Mouse (Mus musculus): ENCODE measurements around the gene Dmtf1. TPM values are rescaled to one million over a fixed set of nuclear protein-coding genes. Genes with fewer than 3 reads are reported as not detected.

Dmtf1 gene
- polyA plus RNA-seq, 1 experiment from 2014 or later, result 10.2 TPM

GRCm38 (mm10) chr5:9114162-9114561 is 47.4 kb downstream of the Dmtf1 start:
- Histone ChIP-seq H3K4me3 (ENCODE audit: low read depth, low read length) (no peak overlapping the region), H3K4me2 (ENCODE audit: low read depth, low read length) (no peak overlapping the region), H3K4me1 (ENCODE audit: control insufficient read depth, low read depth, low read length) (no peaks in the 10 kb centered on the region), H3K27me3 (ENCODE audit: control insufficient read depth, insufficient read depth, low read depth, low read length) (no peaks in the 10 kb centered on the region), H3K9ac (ENCODE audit: low read depth, low read length) (no peak overlapping the region), H3K9me3 (replicated peaks; ENCODE audit: control insufficient read depth, low read length) (no peaks in the 10 kb centered on the region), H3K36me3 (ENCODE audit: control insufficient read depth, insufficient read depth) (peaks cover 5% of the 10 kb centered on the region; the same call in 1 of the 2 replicates), H3K27ac (ENCODE audit: low read length) (no peak overlapping the region)
- WGBS (ENCODE audit: insufficient replicate concordance), result 47% methylated on average over 6 of the region's 6 CpGs
- ATAC-seq (ENCODE audit: low read depth), result no peak

- Histone ChIP-seq H3K27me3 (ENCODE audit: control insufficient read depth, insufficient read depth, low read depth, low read length) (no peaks in the 10 kb centered on the region), H3K4me2 (ENCODE audit: low read depth, low read length) (no peak overlapping the region), H3K36me3 (ENCODE audit: control insufficient read depth, insufficient read depth) (no peaks in the 10 kb centered on the region), H3K9ac (ENCODE audit: low read depth, low read length) (no peak overlapping the region), H3K27ac (ENCODE audit: low read length) (no peak overlapping the region), H3K4me3 (ENCODE audit: low read depth, low read length) (no peak overlapping the region), H3K4me1 (ENCODE audit: control insufficient read depth, low read depth, low read length) (peaks cover 8% of the 10 kb centered on the region), H3K9me3 (replicated peaks; ENCODE audit: control insufficient read depth, low read length) (no peaks in the 10 kb centered on the region)
- 9% methylated on average over 5 of the region's 5 CpGs for WGBS (ENCODE audit: insufficient replicate concordance)
- ATAC-seq (ENCODE audit: low read depth), result peak; percentile 32; the same call in 1 of the 2 replicates
Observed at GRCm38 (mm10) chr5:9111759-9112158, 49.8 kb downstream of the Dmtf1 start.

GRCm38 (mm10) chr5:9111285-9111684 is 50.3 kb downstream of the Dmtf1 start:
- Histone ChIP-seq H3K4me3 (ENCODE audit: low read depth, low read length) (no peak overlapping the region), H3K9ac (ENCODE audit: low read depth, low read length) (no peak overlapping the region)
- 58% methylated on average over 2 of the region's 2 CpGs for WGBS (ENCODE audit: insufficient replicate concordance)

GRCm38 (mm10) chr5:9109582-9109981 is 52.0 kb downstream of the Dmtf1 start:
- H3K4me1 ChIP-seq (ENCODE audit: control insufficient read depth, low read depth, low read length), result peaks cover 9% of the 10 kb centered on the region
- no peak overlapping the region for H3K27ac ChIP-seq (ENCODE audit: low read length)
- H3K9ac ChIP-seq (ENCODE audit: low read depth, low read length), result no peak overlapping the region
- no peaks in the 10 kb centered on the region for H3K27me3 ChIP-seq (ENCODE audit: control insufficient read depth, insufficient read depth, low read depth, low read length)
- no peak overlapping the region for H3K4me2 ChIP-seq (ENCODE audit: low read depth, low read length)
- ATAC-seq (ENCODE audit: low read depth), result no peak
- H3K36me3 ChIP-seq (ENCODE audit: control insufficient read depth, insufficient read depth), result no peaks in the 10 kb centered on the region
- H3K4me3 ChIP-seq (ENCODE audit: low read depth, low read length), result no peak overlapping the region
- no peaks in the 10 kb centered on the region for H3K9me3 ChIP-seq (replicated peaks; ENCODE audit: control insufficient read depth, low read length)

More at GRCm38 (mm10) chr5:9111285-9111684, 50.3 kb downstream of the Dmtf1 start:
- Histone ChIP-seq H3K36me3 (ENCODE audit: control insufficient read depth, insufficient read depth) (no peaks in the 10 kb centered on the region), H3K9me3 (replicated peaks; ENCODE audit: control insufficient read depth, low read length) (no peaks in the 10 kb centered on the region), H3K27ac (ENCODE audit: low read length) (no peak overlapping the region), H3K4me2 (ENCODE audit: low read depth, low read length) (no peak overlapping the region), H3K4me1 (ENCODE audit: control insufficient read depth, low read depth, low read length) (peaks cover 9% of the 10 kb centered on the region), H3K27me3 (ENCODE audit: control insufficient read depth, insufficient read depth, low read depth, low read length) (no peaks in the 10 kb centered on the region)
- ATAC-seq (ENCODE audit: low read depth), result no peak

GRCm38 (mm10) chr5:9108490-9108889 is 53.1 kb downstream of the Dmtf1 start:
- WGBS (ENCODE audit: insufficient replicate concordance), result 58% methylated on average over 5 of the region's 5 CpGs
- peak; percentile 32; the same call in 1 of the 2 replicates for ATAC-seq (ENCODE audit: low read depth)
- Histone ChIP-seq H3K4me1 (ENCODE audit: control insufficient read depth, low read depth, low read length) (peaks cover 9% of the 10 kb centered on the region), H3K4me2 (ENCODE audit: low read depth, low read length) (no peak overlapping the region), H3K9me3 (replicated peaks; ENCODE audit: control insufficient read depth, low read length) (no peaks in the 10 kb centered on the region), H3K9ac (ENCODE audit: low read depth, low read length) (no peak overlapping the region), H3K36me3 (ENCODE audit: control insufficient read depth, insufficient read depth) (no peaks in the 10 kb centered on the region), H3K27ac (ENCODE audit: low read length) (no peak overlapping the region), H3K27me3 (ENCODE audit: control insufficient read depth, insufficient read depth, low read depth, low read length) (no peaks in the 10 kb centered on the region), H3K4me3 (ENCODE audit: low read depth, low read length) (no peak overlapping the region)

- H3K9me3 ChIP-seq (replicated peaks; ENCODE audit: control insufficient read depth, low read length), result no peaks in the 10 kb centered on the region
- H3K4me1 ChIP-seq (ENCODE audit: control insufficient read depth, low read depth, low read length), result peaks cover 9% of the 10 kb centered on the region
- no peak overlapping the region for H3K9ac ChIP-seq (ENCODE audit: low read depth, low read length)
- H3K4me3 ChIP-seq (ENCODE audit: low read depth, low read length), result no peak overlapping the region
- no peak overlapping the region for H3K27ac ChIP-seq (ENCODE audit: low read length)
- H3K36me3 ChIP-seq (ENCODE audit: control insufficient read depth, insufficient read depth), result no peaks in the 10 kb centered on the region
- H3K27me3 ChIP-seq (ENCODE audit: control insufficient read depth, insufficient read depth, low read depth, low read length), result peaks cover 3% of the 10 kb centered on the region
- peak; percentile 36; the same call in 1 of the 2 replicates for ATAC-seq (ENCODE audit: low read depth)
- 51% methylated on average over 8 of the region's 8 CpGs for WGBS (ENCODE audit: insufficient replicate concordance)
- no peak overlapping the region for H3K4me2 ChIP-seq (ENCODE audit: low read depth, low read length)
Observed at GRCm38 (mm10) chr5:9107296-9108089, 54.1 kb downstream of the Dmtf1 start.

GRCm38 (mm10) chr5:9106806-9107205 is 54.8 kb downstream of the Dmtf1 start:
- H3K4me2 ChIP-seq (ENCODE audit: low read depth, low read length), result no peak overlapping the region
- H3K36me3 ChIP-seq (ENCODE audit: control insufficient read depth, insufficient read depth), result no peaks in the 10 kb centered on the region
- H3K9ac ChIP-seq (ENCODE audit: low read depth, low read length), result no peak overlapping the region
- ATAC-seq (ENCODE audit: low read depth), result no peak
- no peak overlapping the region for H3K27ac ChIP-seq (ENCODE audit: low read length)
- H3K27me3 ChIP-seq (ENCODE audit: control insufficient read depth, insufficient read depth, low read depth, low read length), result peaks cover 10% of the 10 kb centered on the region
- H3K9me3 ChIP-seq (replicated peaks; ENCODE audit: control insufficient read depth, low read length), result no peaks in the 10 kb centered on the region
- H3K4me3 ChIP-seq (ENCODE audit: low read depth, low read length), result no peak overlapping the region
- H3K4me1 ChIP-seq (ENCODE audit: control insufficient read depth, low read depth, low read length), result peaks cover 9% of the 10 kb centered on the region
- 61% methylated on average over 6 of the region's 6 CpGs for WGBS (ENCODE audit: insufficient replicate concordance)

GRCm38 (mm10) chr5:9103958-9104357 is 57.6 kb downstream of the Dmtf1 start:
- no peak for ATAC-seq (ENCODE audit: low read depth)
- H3K4me1 ChIP-seq (ENCODE audit: control insufficient read depth, low read depth, low read length), result peaks cover 9% of the 10 kb centered on the region
- H3K27me3 ChIP-seq (ENCODE audit: control insufficient read depth, insufficient read depth, low read depth, low read length), result peaks cover 34% of the 10 kb centered on the region
- no peak overlapping the region for H3K9ac ChIP-seq (ENCODE audit: low read depth, low read length)
- no peak overlapping the region for H3K27ac ChIP-seq (ENCODE audit: low read length)
- no peak overlapping the region for H3K4me3 ChIP-seq (ENCODE audit: low read depth, low read length)
- H3K36me3 ChIP-seq (ENCODE audit: control insufficient read depth, insufficient read depth), result no peaks in the 10 kb centered on the region
- H3K4me2 ChIP-seq (ENCODE audit: low read depth, low read length), result no peak overlapping the region
- 34% methylated on average over 8 of the region's 8 CpGs for WGBS (ENCODE audit: insufficient replicate concordance)
- no peaks in the 10 kb centered on the region for H3K9me3 ChIP-seq (replicated peaks; ENCODE audit: control insufficient read depth, low read length)

GRCm38 (mm10) chr5:9102696-9103095 is 58.9 kb downstream of the Dmtf1 start:
- Histone ChIP-seq H3K4me3 (ENCODE audit: low read depth, low read length) (no peak overlapping the region), H3K27ac (ENCODE audit: low read length) (no peak overlapping the region), H3K9ac (ENCODE audit: low read depth, low read length) (no peak overlapping the region), H3K27me3 (ENCODE audit: control insufficient read depth, insufficient read depth, low read depth, low read length) (peaks cover 35% of the 10 kb centered on the region), H3K36me3 (ENCODE audit: control insufficient read depth, insufficient read depth) (no peaks in the 10 kb centered on the region), H3K4me2 (ENCODE audit: low read depth, low read length) (no peak overlapping the region), H3K9me3 (replicated peaks; ENCODE audit: control insufficient read depth, low read length) (no peaks in the 10 kb centered on the region), H3K4me1 (ENCODE audit: control insufficient read depth, low read depth, low read length) (peaks cover 9% of the 10 kb centered on the region)
- whole genome bisulfite sequencing (ENCODE audit: insufficient replicate concordance), result 74% methylated on average over 2 of the region's 2 CpGs
- ATAC-seq (ENCODE audit: low read depth), result no peak

All from liver, embryonic 16.5 days (tissue).